Mouse (Mus musculus) hindbrain, embryonic 12.5 days (tissue): ENCODE measurements around the gene Nsf. TPM values are rescaled to one million over a fixed set of nuclear protein-coding genes. Genes with fewer than 3 reads are reported as not detected.
"Not testable (repeated sequence)": the region's sequence is repeated elsewhere in the genome, so short reads cannot be mapped to it uniquely, and the experiment has no call there.

Experiments
- ATAC-seq: fragments of 200-750 bp; cut with Nextera tagmentation; 2 replicates; pipeline ENCODE4 v1.8.0; 2017; ENCODE audit warnings: moderate TSS enrichment; ENCODE audit not compliant: low FRiP score
- H3K27ac ChIP-seq: fragments of 300-500 bp; sonication (generic); 2 replicates; pipeline ENCODE4 v1.5.1; 2016; ENCODE audit warnings: mild to moderate bottlenecking
- H3K27me3 ChIP-seq: fragments of 300-500 bp; sonication (generic); 2 replicates; pipeline ENCODE4 v1.6.1; 2016; ENCODE audit warnings: mild to moderate bottlenecking
- H3K36me3 ChIP-seq: fragments of 300-500 bp; sonication (generic); 2 replicates; pipeline ENCODE4 v1.6.1; 2016; ENCODE audit warnings: mild to moderate bottlenecking
- H3K4me1 ChIP-seq: fragments of 300-500 bp; sonication (generic); 2 replicates; pipeline ENCODE4 v1.6.1; 2016
- H3K4me2 ChIP-seq: fragments of 300-500 bp; sonication (generic); replicated peaks from 2 replicates; pipeline ENCODE4 v1.6.1; 2016; ENCODE audit warnings: mild to moderate bottlenecking
- H3K4me3 ChIP-seq: fragments of 300-500 bp; sonication (generic); 2 replicates; pipeline ENCODE4 v1.5.1; 2016; ENCODE audit warnings: mild to moderate bottlenecking
- H3K9ac ChIP-seq: fragments of 300-500 bp; sonication (generic); 2 replicates; pipeline ENCODE4 v1.6.1; 2016; ENCODE audit warnings: mild to moderate bottlenecking, moderate library complexity
- H3K9me3 ChIP-seq: fragments of 300-500 bp; sonication (generic); replicated peaks from 2 replicates; pipeline ENCODE4 v1.6.1; 2016; ENCODE audit warnings: mild to moderate bottlenecking
- WGBS: fragments of 180-500 bp; shearing (Covaris S2); methylation state at CpG from one replicate; pipeline ENCODE4 v1.1.7; 2016; 5-methylcytosine and 5-hydroxymethylcytosine counted together
- polyA plus RNA-seq: library from polyadenylated mRNA; unstranded; fragments of >200 nt; fragmentation: Nextera tagmentation; extraction: Ambion mirVana; gene quantifications from 2 replicates; pipeline ENCODE4 v1.2.1, GENCODE M21; 2016

The Nsf gene
- polyA plus RNA-seq, result 81.7 and 85.7 TPM in 2 replicates

DNA sequence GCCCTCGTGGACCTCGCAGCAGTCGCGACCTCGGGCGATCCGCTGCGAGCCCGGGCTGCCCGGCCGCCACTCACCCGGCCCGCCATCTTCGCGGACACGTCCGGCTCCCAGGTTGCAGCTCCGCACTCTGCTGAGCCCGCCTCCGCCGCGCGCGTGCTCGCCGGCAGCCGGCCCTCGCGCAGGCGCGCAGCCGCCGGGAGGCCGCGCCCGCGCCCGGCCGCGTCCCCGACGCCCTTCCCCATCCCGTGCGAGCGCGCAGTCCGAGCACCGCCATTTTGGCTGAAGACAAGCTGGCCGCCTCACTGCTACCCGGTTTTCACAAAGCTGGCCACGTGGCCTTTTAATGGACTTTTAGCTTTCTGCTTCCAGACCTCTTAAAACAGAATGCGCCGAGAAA, at the start of gene Nsf:
Gene Nsf (minus strand): TSS at position 161 of the 397 bp plus-strand sequence.
- Histone ChIP-seq H3K27me3 (no peaks in the 10 kb centered on the region), H3K9me3 (no peaks in the 10 kb centered on the region), H3K9ac (peak within 1 kb of the TSS; percentile 90), H3K36me3 (no peaks in the 10 kb centered on the region), H3K4me2 (peak within 1 kb of the TSS; percentile 58), H3K27ac (peak within 1 kb of the TSS; percentile 82), H3K4me3 (peak within 1 kb of the TSS; percentile 77), H3K4me1 (peaks cover 11% of the 10 kb centered on the region)
- ATAC-seq, result peak; percentile 93
- WGBS, result 1% methylated on average over 51 of the region's 53 CpGs

- ATAC-seq, result no peak
- Histone ChIP-seq H3K9ac (no peak overlapping the region), H3K36me3 (no peaks in the 10 kb centered on the region), H3K9me3 (no peaks in the 10 kb centered on the region), H3K4me3 (no peak overlapping the region), H3K27me3 (no peaks in the 10 kb centered on the region), H3K4me2 (no peak overlapping the region), H3K27ac (no peak overlapping the region), H3K4me1 (no peaks in the 10 kb centered on the region)
- WGBS, result 80% methylated on average over 9 of the region's 9 CpGs
These were observed 49.5 kb upstream of the Nsf start for GRCm38 (mm10) chr11:104003397-104003796.

DNA sequence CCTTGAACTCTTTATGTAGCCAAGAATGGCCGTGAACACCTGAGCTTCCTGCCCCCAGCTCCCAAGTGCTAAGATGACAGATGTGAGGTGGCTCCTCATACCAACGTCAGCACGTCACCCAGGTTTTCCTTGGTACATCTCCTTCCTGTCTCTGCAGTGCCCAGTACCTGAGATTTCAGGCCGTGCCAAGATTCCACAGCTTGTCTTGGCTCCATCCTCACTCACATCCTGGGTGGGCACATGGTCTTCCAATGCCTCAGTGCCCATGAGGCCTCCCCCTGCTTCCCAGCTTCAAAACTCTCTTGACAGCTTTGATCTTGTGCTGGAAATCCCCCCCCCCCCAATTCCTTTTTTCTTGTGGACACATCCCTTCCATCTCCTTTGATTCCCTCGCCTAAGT, 48.3 kb upstream of the Nsf start:
- no peaks in the 10 kb centered on the region for H3K9me3 ChIP-seq
- no peak for ATAC-seq
- 83% methylated on average over 5 of the region's 5 CpGs for WGBS
- H3K27ac ChIP-seq, result no peak overlapping the region
- H3K4me2 ChIP-seq, result no peak overlapping the region
- H3K36me3 ChIP-seq, result no peaks in the 10 kb centered on the region
- no peaks in the 10 kb centered on the region for H3K27me3 ChIP-seq
- H3K4me3 ChIP-seq, result no peak overlapping the region
- H3K4me1 ChIP-seq, result peaks cover 4% of the 10 kb centered on the region
- H3K9ac ChIP-seq, result no peak overlapping the region

DNA sequence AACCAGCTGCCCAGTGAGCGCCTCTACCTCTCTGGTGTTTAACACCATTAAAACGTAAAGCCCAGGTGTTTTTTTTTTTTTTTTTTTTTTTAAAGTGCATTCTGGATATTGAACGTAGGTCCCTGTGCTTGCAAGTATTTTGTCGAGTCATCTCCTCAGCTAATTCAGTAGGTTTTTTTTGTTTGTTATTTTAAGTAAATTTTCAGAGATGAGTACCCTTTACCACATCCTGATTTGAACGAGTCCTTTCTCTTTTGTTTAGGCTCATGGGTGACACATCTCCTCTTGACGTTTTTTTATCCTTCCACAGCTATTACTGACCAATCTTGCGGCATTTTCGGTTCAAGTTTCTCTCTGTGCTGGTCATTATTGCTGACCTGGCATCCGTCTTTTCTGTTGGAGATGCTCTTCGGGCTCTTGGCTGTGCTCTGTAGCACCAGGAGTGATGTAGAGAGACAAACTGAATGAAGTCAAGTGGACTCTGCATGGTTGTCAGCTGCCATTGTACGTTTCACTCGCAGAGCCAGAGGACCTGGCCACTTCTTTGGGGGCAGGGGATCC, 47.6 kb upstream of the Nsf start:
- H3K27ac ChIP-seq, result no peak overlapping the region
- no peak overlapping the region for H3K4me3 ChIP-seq
- H3K9me3 ChIP-seq, result no peaks in the 10 kb centered on the region
- no peak overlapping the region for H3K4me2 ChIP-seq
- no peaks in the 10 kb centered on the region for H3K36me3 ChIP-seq
- H3K9ac ChIP-seq, result no peak overlapping the region
- no peaks in the 10 kb centered on the region for H3K27me3 ChIP-seq
- no peak for ATAC-seq
- peaks cover 4% of the 10 kb centered on the region for H3K4me1 ChIP-seq
- WGBS, result 88% methylated on average over 12 of the region's 12 CpGs

- ATAC-seq, result no peak
- Histone ChIP-seq H3K9ac (no peak overlapping the region), H3K27me3 (no peaks in the 10 kb centered on the region), H3K36me3 (no peaks in the 10 kb centered on the region), H3K9me3 (no peaks in the 10 kb centered on the region), H3K4me2 (no peak overlapping the region), H3K27ac (no peak overlapping the region), H3K4me3 (no peak overlapping the region), H3K4me1 (peaks cover 4% of the 10 kb centered on the region)
- 78% methylated on average over 9 of the region's 9 CpGs for WGBS
These were observed 47.0 kb upstream of the Nsf start for GRCm38 (mm10) chr11:104000667-104001394.

DNA sequence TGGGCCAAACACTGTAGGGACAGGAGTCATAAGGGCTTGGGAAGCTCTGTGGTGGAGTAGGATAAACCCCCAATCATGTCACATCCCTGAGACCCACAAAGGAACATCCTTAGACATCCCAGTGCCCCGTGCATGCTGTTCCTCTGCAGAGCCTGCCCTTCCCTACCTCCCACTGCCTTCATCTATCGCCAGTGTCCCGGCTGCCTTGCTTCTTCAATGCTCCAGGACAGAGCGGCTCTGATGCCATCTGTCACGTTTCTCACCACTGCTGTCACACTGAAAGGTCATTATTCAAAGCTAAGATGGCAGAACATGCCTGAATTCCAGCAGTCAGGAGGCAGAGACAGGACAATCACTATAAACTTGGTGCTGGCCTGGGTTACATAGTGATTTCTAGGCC, 44.9 kb upstream of the Nsf start:
- peaks cover 4% of the 10 kb centered on the region for H3K4me1 ChIP-seq
- no peak for ATAC-seq
- 48% methylated on average over 5 of the region's 5 CpGs for WGBS
- H3K9me3 ChIP-seq, result no peaks in the 10 kb centered on the region
- H3K4me3 ChIP-seq, result no peak overlapping the region
- H3K9ac ChIP-seq, result no peak overlapping the region
- H3K27me3 ChIP-seq, result no peaks in the 10 kb centered on the region
- no peak overlapping the region for H3K27ac ChIP-seq
- no peak overlapping the region for H3K4me2 ChIP-seq
- no peaks in the 10 kb centered on the region for H3K36me3 ChIP-seq

DNA sequence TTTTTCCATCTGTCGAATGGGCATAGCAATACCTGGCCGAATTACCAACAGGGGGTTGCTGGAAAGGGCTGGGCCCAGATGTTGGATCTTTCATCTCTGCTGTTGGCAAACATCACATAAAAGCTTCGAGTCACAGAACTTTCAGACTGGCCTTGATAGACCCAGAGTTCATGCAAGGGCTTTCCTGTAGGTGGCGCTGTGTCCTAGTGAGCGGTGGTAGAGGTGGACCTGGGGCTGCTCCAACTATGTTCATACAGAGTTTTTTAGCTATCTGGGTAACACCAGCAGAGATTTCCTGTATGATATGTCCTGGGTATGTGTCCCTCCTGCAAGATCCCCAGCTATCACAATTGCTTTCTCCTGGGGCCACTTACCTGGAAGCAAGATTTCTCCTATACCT, 43.5 kb upstream of the Nsf start:
- no peak for ATAC-seq
- no peaks in the 10 kb centered on the region for H3K36me3 ChIP-seq
- 12% methylated on average over 5 of the region's 5 CpGs for WGBS
- no peaks in the 10 kb centered on the region for H3K27me3 ChIP-seq
- no peak overlapping the region for H3K9ac ChIP-seq
- peaks cover 4% of the 10 kb centered on the region for H3K4me1 ChIP-seq
- no peaks in the 10 kb centered on the region for H3K9me3 ChIP-seq
- no peak overlapping the region for H3K4me3 ChIP-seq
- no peak overlapping the region for H3K4me2 ChIP-seq
- H3K27ac ChIP-seq, result no peak overlapping the region

- H3K4me1 ChIP-seq, result peaks cover 3% of the 10 kb centered on the region
- no peak for ATAC-seq
- no peak overlapping the region for H3K4me3 ChIP-seq
- H3K4me2 ChIP-seq, result no peak overlapping the region
- no peaks in the 10 kb centered on the region for H3K27me3 ChIP-seq
- no peaks in the 10 kb centered on the region for H3K9me3 ChIP-seq
- WGBS, result 74% methylated on average over 4 of the region's 4 CpGs
- H3K27ac ChIP-seq, result no peak overlapping the region
- H3K9ac ChIP-seq, result no peak overlapping the region
- no peaks in the 10 kb centered on the region for H3K36me3 ChIP-seq
These were observed 38.8 kb upstream of the Nsf start for GRCm38 (mm10) chr11:103992638-103993037.

DNA sequence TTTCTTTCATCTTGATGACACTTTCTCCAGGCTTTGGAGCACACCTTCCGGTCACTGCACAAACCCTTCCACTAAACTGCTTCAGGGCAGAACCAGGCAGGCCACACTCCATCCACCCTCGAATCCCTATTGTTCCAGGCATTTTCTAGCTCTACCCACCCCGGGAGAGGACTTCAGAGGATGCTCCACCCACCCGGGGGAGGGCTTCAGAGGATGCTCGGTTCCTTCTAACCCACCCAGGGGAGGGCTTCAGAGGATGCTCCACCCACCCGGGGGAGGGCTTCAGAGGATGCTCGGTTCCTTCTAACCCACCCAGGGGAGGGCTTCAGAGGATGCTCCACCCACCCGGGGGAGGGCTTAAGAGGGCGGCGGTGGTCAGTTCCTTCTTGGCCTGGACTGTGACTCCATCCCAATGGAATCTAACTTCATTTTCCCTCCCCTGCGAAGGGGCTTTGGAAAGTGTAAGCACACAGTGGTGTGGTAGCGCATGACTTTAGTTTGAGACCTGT, 36.2 kb upstream of the Nsf start:
- H3K27ac ChIP-seq, H3K9me3 ChIP-seq, H3K4me2 ChIP-seq, H3K4me1 ChIP-seq, H3K27me3 ChIP-seq, H3K4me3 ChIP-seq, H3K9ac ChIP-seq: not testable (repeated sequence)
- peaks cover 14% of the 10 kb centered on the region; the same call in 1 of the 2 replicates for H3K36me3 ChIP-seq
- peak; percentile 80 for ATAC-seq
- 15% methylated on average over 12 of the region's 12 CpGs for WGBS

- H3K4me2 ChIP-seq, result no peak overlapping the region
- H3K4me1 ChIP-seq, result 0 out of 2 replicates have a peak, but pooled peaks cover 2% of the 10 kb centered on the region
- peaks cover 35% of the 10 kb centered on the region for H3K36me3 ChIP-seq
- ATAC-seq, result no peak; the same call in 1 of the 2 replicates
- H3K9ac ChIP-seq, result no peak overlapping the region
- H3K27ac ChIP-seq, result no peak overlapping the region
- no peaks in the 10 kb centered on the region for H3K27me3 ChIP-seq
- H3K9me3 ChIP-seq, result no peaks in the 10 kb centered on the region
- WGBS, result 25% methylated on average over 8 of the region's 8 CpGs
- no peak overlapping the region for H3K4me3 ChIP-seq
These were observed 33.6 kb upstream of the Nsf start for GRCm38 (mm10) chr11:103987423-103987822.

DNA sequence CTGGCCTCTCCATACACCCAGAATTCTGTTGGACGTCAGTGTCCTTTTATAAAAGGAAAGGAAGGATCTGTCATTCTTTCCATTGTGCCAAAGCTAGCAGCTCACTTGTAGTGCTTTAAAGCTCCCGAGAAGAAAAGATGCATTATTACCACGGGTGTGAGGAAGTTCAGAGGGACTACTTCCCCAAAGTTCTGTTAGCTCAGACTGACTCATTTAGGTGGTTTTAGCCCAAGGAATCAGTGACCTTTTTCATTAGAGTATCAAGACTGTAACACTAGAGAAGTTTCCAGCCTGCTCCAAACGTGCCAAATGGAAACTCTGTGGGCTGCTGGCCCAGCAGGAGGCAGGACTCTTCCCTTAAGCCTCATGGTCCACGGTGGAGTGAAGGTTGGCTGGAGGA, 30.2 kb upstream of the Nsf start:
- ATAC-seq, result no peak
- Histone ChIP-seq H3K36me3 (peaks cover 67% of the 10 kb centered on the region), H3K4me2 (no peak overlapping the region), H3K4me1 (0 out of 2 replicates have a peak, but pooled peaks cover 4% of the 10 kb centered on the region), H3K9ac (no peak overlapping the region), H3K9me3 (no peaks in the 10 kb centered on the region), H3K27me3 (no peaks in the 10 kb centered on the region), H3K4me3 (no peak overlapping the region), H3K27ac (no peak overlapping the region)
- WGBS, result 59% methylated on average over 5 of the region's 5 CpGs

DNA sequence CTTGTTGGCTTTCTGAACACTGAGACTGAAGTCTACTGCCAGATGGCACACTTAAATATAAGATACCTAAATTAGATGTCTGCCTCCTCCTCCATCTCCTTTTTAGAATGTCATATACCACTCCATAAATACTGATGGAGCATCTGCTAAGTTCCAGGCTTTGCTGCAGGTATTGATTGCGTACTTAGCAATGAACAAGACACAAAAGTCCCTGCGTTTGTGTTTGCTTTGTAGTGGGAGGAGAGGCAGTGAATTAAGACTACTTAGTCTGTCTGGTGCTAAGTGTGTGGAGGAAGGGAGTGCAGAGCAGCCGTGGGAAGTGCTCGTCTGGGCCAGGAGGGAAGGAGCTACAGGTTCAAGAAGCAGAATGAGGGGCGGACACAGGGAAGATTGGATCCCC, 28.0 kb upstream of the Nsf start:
- ATAC-seq, result no peak
- Histone ChIP-seq H3K27ac (no peak overlapping the region), H3K4me3 (no peak overlapping the region), H3K9me3 (no peaks in the 10 kb centered on the region), H3K9ac (no peak overlapping the region), H3K4me2 (no peak overlapping the region), H3K4me1 (0 out of 2 replicates have a peak, but pooled peaks cover 4% of the 10 kb centered on the region), H3K27me3 (no peaks in the 10 kb centered on the region), H3K36me3 (peaks cover 83% of the 10 kb centered on the region)
- 79% methylated on average over 5 of the region's 5 CpGs for WGBS

DNA sequence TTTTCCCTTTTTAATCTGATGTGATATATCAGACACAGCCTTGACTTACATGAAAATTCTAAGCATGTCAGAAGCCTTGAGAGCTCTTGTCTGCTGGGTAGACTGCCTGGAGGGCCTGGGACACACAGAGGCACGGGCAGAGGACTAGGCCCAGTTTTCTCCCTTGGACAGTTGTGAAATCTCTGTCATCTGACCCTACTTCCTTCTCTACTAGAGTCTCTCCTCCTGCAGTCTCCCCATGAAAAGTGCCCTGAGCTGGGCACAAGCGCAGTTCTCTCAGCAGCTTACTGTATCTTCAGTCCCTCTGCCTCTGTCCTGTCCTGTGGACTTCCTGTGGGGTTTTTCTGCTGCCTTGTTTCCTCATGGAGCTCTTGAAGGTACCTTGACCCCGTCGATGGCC, 25.5 kb upstream of the Nsf start:
- WGBS, result 92% methylated on average over 4 of the region's 4 CpGs

More for the DNA sequence above, 25.5 kb upstream of the Nsf start:
- H3K9me3 ChIP-seq, result no peaks in the 10 kb centered on the region
- H3K4me1 ChIP-seq, result 0 out of 2 replicates have a peak, but pooled peaks cover 4% of the 10 kb centered on the region
- no peak overlapping the region for H3K27ac ChIP-seq
- ATAC-seq, result no peak
- H3K36me3 ChIP-seq, result peaks cover 87% of the 10 kb centered on the region
- no peaks in the 10 kb centered on the region for H3K27me3 ChIP-seq
- H3K4me3 ChIP-seq, result no peak overlapping the region
- no peak overlapping the region for H3K9ac ChIP-seq
- H3K4me2 ChIP-seq, result no peak overlapping the region
